Mouse (Mus musculus): ENCODE results near the gene Akt1s1. TPM values are rescaled to one million over a fixed set of nuclear protein-coding genes. Genes with fewer than 3 reads are reported as not detected.
"Not testable (repeated sequence)": the region's sequence is repeated elsewhere in the genome, so short reads cannot be mapped to it uniquely, and the experiment has no call there.

Akt1s1 gene
- polyA plus RNA-seq, 1 experiment from 2014 or later: 69.0 TPM

DNA sequence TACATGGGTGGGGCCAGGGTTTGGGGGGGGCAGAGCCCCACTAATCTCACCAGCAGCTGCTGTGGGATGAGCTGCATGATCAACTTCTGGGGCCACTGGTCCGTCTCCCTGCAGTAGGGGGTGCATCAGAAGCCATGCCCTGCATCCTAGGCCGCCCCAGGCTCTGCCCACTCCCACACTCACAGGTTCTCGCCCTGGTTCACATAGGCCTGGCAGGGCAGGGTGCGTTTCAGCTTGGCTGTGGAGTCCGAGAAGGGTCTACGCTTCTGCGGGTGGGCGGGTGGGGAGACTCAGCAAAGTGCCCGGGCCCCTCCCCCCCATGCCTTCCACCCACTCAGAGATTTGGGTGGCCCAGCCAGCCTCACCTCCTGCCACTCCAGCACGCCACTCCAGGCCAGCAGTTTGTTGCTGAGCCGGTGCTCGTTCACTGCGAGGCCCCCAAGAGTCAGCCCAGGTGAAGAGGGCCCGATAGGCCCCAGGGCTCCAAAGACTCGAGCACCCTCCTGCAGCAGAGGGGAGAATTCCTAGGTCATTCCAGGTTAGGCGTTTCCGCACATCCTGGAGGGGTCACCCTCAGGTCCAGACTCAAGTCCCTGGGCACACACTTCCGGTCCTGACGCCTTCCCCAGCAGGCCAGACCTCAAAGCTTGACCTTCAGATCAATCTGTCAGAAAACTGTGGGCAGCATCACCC is 18.4 kb downstream of the Akt1s1 start:
- H3K4me3 ChIP-seq (ENCODE audit: low read depth, low read length): peak overlapping the region; percentile 100
- H3K4me2 ChIP-seq (ENCODE audit: low read depth, low read length): peak overlapping the region; percentile 95
- peaks cover 49% of the 10 kb centered on the region for H3K36me3 ChIP-seq (ENCODE audit: control insufficient read depth, insufficient read depth, low read length)
- ATAC-seq (ENCODE audit: low read depth) (no peak), DNase-seq (ENCODE audit: low spot score) (no peak)
- H3K4me1 ChIP-seq (ENCODE audit: control insufficient read depth, insufficient read depth, low read length): peaks cover 32% of the 10 kb centered on the region
- WGBS: 59% methylated on average over 15 of the region's 19 CpGs
- peak overlapping the region; percentile 67; the same call in 1 of the 2 replicates for H3K27ac ChIP-seq (replicated peaks; ENCODE audit: low read depth, low read length)
- no peaks in the 10 kb centered on the region for H3K9me3 ChIP-seq (ENCODE audit: control insufficient read depth, low read length)
- H3K9ac ChIP-seq (ENCODE audit: low read depth, low read length): peak overlapping the region; percentile 100
- H3K27me3 ChIP-seq (replicated peaks; ENCODE audit: control insufficient read depth, insufficient read depth, low read length): no peaks in the 10 kb centered on the region

DNA sequence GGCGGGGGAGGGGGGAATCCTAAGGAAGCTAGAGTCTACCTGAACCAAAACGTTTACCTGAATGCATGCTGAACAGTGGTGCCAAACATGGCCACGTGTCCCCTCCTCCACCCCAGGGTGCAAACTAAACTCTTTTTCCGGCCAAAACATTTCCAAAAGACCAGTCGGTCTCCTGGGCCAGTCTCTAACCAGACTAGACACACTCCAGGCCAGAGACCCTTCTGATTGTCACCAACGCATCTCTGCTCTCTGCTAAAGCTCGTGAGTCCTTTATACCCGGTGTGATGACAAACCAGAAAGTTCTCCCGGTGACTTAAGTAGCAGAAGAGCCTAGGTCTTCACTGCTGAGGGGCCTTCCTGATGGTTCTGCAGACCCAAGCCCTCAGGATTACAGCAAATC is 19.0 kb downstream of the Akt1s1 start:
- peaks cover 43% of the 10 kb centered on the region for H3K36me3 ChIP-seq (ENCODE audit: control insufficient read depth, insufficient read depth, low read length)
- no peak for ATAC-seq (ENCODE audit: low read depth)
- 51% methylated on average over 9 of the region's 9 CpGs for WGBS
- H3K27me3 ChIP-seq (replicated peaks; ENCODE audit: control insufficient read depth, insufficient read depth, low read length): no peaks in the 10 kb centered on the region
- H3K9me3 ChIP-seq (ENCODE audit: control insufficient read depth, low read length): no peaks in the 10 kb centered on the region
- DNase-seq (ENCODE audit: low spot score): no peak
- H3K4me3 ChIP-seq (ENCODE audit: low read depth, low read length): peak overlapping the region; percentile 100
- H3K9ac ChIP-seq (ENCODE audit: low read depth, low read length): peak overlapping the region; percentile 100
- H3K27ac ChIP-seq (replicated peaks; ENCODE audit: low read depth, low read length): no peak overlapping the region
- peaks cover 32% of the 10 kb centered on the region for H3K4me1 ChIP-seq (ENCODE audit: control insufficient read depth, insufficient read depth, low read length)
- peak overlapping the region; percentile 95 for H3K4me2 ChIP-seq (ENCODE audit: low read depth, low read length)

DNA sequence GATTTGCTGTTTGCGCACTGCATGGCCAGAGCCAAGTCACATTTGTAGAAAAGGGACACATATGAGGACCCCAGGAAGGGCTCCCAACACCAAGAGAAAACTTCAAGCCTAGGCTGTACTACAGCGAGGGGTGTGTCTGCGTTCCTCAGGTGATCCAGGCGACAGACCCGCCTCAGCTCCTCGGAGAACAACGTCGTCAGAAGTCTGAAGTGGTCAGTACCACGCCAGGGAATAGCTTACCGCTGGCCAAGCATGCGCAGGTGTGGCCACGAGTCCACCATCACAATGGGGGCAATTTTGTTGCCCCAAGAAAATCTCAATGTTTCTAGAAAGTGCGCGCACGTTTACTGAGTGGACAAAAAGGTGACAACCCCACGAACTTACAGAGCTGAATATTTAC is 19.7 kb downstream of the Akt1s1 start:
- WGBS: 5% methylated on average over 16 of the region's 16 CpGs
- DNase-seq (ENCODE audit: low spot score) (no peak), ATAC-seq (ENCODE audit: low read depth) (no peak)
- Histone ChIP-seq H3K4me2 (ENCODE audit: low read depth, low read length) (peak overlapping the region; percentile 95), H3K27ac (replicated peaks; ENCODE audit: low read depth, low read length) (peak overlapping the region; percentile 100), H3K27me3 (replicated peaks; ENCODE audit: control insufficient read depth, insufficient read depth, low read length) (no peaks in the 10 kb centered on the region), H3K4me1 (ENCODE audit: control insufficient read depth, insufficient read depth, low read length) (peaks cover 32% of the 10 kb centered on the region), H3K9ac (ENCODE audit: low read depth, low read length) (peak overlapping the region; percentile 100), H3K4me3 (ENCODE audit: low read depth, low read length) (peak overlapping the region; percentile 100), H3K9me3 (ENCODE audit: control insufficient read depth, low read length) (no peaks in the 10 kb centered on the region), H3K36me3 (ENCODE audit: control insufficient read depth, insufficient read depth, low read length) (peaks cover 36% of the 10 kb centered on the region)

DNA sequence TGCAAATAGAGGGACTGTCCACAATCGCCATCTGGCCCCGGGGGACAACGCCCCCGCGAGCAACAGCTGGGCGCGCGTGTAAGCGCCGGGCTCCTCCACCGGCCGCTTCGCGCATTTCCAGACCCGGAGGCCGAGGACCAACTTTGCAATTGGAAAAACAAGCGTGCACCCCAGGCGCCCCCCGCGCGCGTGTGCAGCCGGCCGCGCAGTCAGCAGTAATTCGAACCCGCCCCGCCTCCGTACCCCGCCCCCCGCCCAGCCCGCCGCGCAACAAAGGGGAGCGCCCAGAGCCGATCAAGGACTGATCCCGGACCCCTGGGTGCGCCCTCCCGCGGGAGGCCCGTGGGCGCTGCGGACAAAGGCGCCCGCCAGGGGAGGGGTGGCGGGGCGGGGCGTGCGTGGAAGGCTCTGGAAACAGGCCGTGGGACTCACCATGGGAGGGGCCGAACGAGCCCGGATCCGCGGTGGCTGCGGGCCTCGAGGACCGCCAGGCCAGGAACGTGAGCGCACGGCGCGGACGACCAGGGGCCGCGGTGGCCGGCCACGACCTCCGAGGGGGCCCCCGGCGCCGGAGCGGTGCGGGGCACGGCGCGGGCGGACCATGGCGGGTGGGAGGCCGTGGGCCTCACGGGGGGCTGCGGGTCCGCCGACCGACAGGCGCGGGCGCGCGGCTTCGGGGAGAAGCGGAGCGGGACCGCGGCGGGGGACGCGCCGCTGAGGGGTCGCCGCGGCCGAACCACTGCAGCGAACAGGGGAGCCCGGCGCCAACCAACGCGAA is 20.3 kb downstream of the Akt1s1 start:
- no peaks in the 10 kb centered on the region for H3K27me3 ChIP-seq (replicated peaks; ENCODE audit: control insufficient read depth, insufficient read depth, low read length)
- peak; percentile 51 for ATAC-seq (ENCODE audit: low read depth)
- peaks cover 30% of the 10 kb centered on the region for H3K36me3 ChIP-seq (ENCODE audit: control insufficient read depth, insufficient read depth, low read length)
- H3K9ac ChIP-seq (ENCODE audit: low read depth, low read length): peak overlapping the region; percentile 100
- peak; percentile 89 for DNase-seq (ENCODE audit: low spot score)
- H3K4me3 ChIP-seq (ENCODE audit: low read depth, low read length): peak overlapping the region; percentile 100
- WGBS: 1% methylated on average over 61 of the region's 108 CpGs
- peak overlapping the region; percentile 95 for H3K4me2 ChIP-seq (ENCODE audit: low read depth, low read length)
- peaks cover 32% of the 10 kb centered on the region for H3K4me1 ChIP-seq (ENCODE audit: control insufficient read depth, insufficient read depth, low read length)
- peak overlapping the region; percentile 100 for H3K27ac ChIP-seq (replicated peaks; ENCODE audit: low read depth, low read length)
- no peaks in the 10 kb centered on the region for H3K9me3 ChIP-seq (ENCODE audit: control insufficient read depth, low read length)

DNA sequence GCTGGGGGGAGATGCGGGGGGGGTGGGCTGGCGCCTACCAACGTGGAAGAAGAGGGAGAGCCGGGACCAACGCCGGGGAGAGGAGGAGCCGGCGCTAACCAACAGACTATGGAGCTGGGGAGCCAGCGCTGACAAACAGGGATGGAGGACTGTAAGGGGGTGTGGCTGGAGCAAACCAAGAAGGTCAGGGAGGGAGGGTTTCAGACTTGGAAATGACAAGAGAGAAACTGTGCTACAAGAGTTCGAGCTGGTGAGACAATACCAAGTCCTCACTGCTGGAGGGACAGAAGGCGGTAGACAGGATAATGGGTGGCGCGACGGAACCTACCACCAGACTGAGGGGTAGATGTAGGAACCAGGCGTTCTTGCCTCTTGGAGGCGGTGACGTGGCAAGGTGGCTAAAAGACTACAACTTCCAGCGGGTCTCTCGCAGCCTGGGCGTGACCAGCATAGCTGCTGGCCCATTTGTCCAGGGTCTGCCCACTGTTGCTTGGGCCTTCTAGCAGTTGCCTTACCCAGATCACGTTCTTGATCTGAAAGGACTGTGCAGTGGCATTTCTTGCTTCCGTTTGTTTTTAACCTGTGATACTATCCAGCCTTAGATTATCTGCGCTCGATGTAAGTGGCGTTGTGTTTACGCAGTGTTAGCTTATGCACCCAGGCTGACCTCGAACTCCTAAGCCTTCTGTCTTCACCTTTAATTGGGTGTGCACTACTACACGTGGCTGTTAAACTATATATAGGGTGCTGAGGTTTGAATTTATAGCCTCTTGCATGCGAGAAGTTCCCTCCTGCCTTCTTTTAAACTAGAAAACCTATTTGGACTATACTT is 21.1 kb downstream of the Akt1s1 start, which contains the start of gene Ptov1:
Gene Ptov1 (minus strand): TSS at position 92 of the 832 bp plus-strand sequence.
- 8% methylated on average over 24 of the region's 29 CpGs for WGBS
- peak within 1 kb of the TSS; percentile 100 for H3K4me3 ChIP-seq (ENCODE audit: low read depth, low read length)
- no peaks in the 10 kb centered on the region for H3K27me3 ChIP-seq (replicated peaks; ENCODE audit: control insufficient read depth, insufficient read depth, low read length)
- H3K27ac ChIP-seq (replicated peaks; ENCODE audit: low read depth, low read length): peak within 1 kb of the TSS; percentile 100
- peak within 1 kb of the TSS; percentile 100 for H3K9ac ChIP-seq (ENCODE audit: low read depth, low read length)
- peaks cover 22% of the 10 kb centered on the region for H3K36me3 ChIP-seq (ENCODE audit: control insufficient read depth, insufficient read depth, low read length)
- peaks cover 32% of the 10 kb centered on the region for H3K4me1 ChIP-seq (ENCODE audit: control insufficient read depth, insufficient read depth, low read length)
- DNase-seq (ENCODE audit: low spot score) (peak; percentile 99), ATAC-seq (ENCODE audit: low read depth) (peak; percentile 94)
- no peaks in the 10 kb centered on the region for H3K9me3 ChIP-seq (ENCODE audit: control insufficient read depth, low read length)
- H3K4me2 ChIP-seq (ENCODE audit: low read depth, low read length): peak within 1 kb of the TSS; percentile 95

DNA sequence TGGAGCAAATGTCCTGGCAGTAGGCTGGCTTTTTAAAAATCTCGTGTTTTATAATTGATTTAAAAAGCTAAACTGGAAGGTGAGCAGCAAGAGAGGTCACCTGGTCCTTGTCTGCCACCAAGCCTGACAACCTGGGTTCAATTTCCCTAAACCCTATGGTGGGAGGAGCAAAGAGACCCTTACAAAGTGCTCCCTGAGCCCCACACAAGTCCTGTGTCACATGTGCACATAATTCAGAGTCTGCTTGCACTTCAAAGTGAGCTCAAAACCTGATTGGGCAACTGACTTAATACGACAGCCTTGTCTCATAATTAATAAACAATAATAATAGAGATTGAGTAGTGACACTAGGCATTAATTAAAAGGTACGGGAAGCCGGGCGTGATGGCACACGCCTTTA is 21.8 kb downstream of the Akt1s1 start:
- 80% methylated on average over 6 of the region's 6 CpGs for WGBS
- Histone ChIP-seq H3K4me3 (ENCODE audit: low read depth, low read length) (peak overlapping the region; percentile 100), H3K9ac (ENCODE audit: low read depth, low read length) (peak overlapping the region; percentile 100), H3K4me1 (ENCODE audit: control insufficient read depth, insufficient read depth, low read length) (peaks cover 32% of the 10 kb centered on the region), H3K4me2 (ENCODE audit: low read depth, low read length) (peak overlapping the region; percentile 95), H3K27ac (replicated peaks; ENCODE audit: low read depth, low read length) (peak overlapping the region; percentile 100), H3K36me3 (ENCODE audit: control insufficient read depth, insufficient read depth, low read length) (peaks cover 15% of the 10 kb centered on the region), H3K27me3 (replicated peaks; ENCODE audit: control insufficient read depth, insufficient read depth, low read length) (no peaks in the 10 kb centered on the region), H3K9me3 (ENCODE audit: control insufficient read depth, low read length) (no peaks in the 10 kb centered on the region)
- DNase-seq (ENCODE audit: low spot score) (no peak), ATAC-seq (ENCODE audit: low read depth) (no peak)

DNA sequence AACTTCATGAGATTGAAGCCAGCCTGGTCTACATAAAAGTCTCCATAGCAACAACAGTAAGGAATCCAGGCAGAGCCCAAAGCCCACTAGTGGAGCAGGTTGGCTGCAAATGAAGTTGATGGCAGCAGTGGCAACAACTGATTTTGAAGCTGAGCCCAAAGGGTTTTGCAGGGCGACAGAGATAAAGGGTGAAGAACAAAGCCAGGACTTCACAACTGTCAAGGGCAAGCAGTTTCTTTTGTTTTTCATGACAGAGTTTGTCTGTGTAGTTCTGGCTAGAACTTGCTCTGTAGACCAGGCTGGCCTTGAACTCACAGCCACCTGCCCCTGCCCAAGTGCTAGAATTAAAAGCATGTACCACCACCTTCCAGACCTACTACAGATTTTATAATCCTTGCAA is 22.4 kb downstream of the Akt1s1 start:
- DNase-seq (ENCODE audit: low spot score) (no peak), ATAC-seq (ENCODE audit: low read depth) (no peak)
- no peaks in the 10 kb centered on the region for H3K9me3 ChIP-seq (ENCODE audit: control insufficient read depth, low read length)
- no peak overlapping the region for H3K9ac ChIP-seq (ENCODE audit: low read depth, low read length)
- H3K4me2 ChIP-seq (ENCODE audit: low read depth, low read length): no peak overlapping the region
- no peak overlapping the region for H3K4me3 ChIP-seq (ENCODE audit: low read depth, low read length)
- WGBS: 89% methylated on average over 1 of the region's 1 CpGs
- H3K27me3 ChIP-seq (replicated peaks; ENCODE audit: control insufficient read depth, insufficient read depth, low read length): no peaks in the 10 kb centered on the region
- peaks cover 26% of the 10 kb centered on the region for H3K4me1 ChIP-seq (ENCODE audit: control insufficient read depth, insufficient read depth, low read length)
- peaks cover 13% of the 10 kb centered on the region for H3K36me3 ChIP-seq (ENCODE audit: control insufficient read depth, insufficient read depth, low read length)
- no peak overlapping the region for H3K27ac ChIP-seq (replicated peaks; ENCODE audit: low read depth, low read length)

DNA sequence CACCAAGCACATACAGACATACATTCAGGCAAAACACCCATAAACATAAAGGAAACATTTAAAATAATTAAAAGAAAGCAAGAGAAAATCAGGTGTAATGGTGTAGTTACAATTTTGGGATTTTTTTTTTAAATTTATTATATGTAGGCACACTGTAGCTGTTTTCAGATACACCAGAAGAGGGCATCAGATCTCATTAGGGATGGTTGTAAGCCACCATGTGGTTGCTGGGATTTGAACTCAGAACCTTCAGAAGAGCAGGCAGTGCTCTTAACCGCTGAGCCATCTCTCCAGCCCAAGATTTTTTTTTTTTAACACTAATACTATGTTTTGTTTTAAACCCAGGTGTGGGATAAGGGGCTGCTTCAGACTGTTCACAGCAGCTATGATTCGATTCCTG is 23.0 kb downstream of the Akt1s1 start:
- not testable (repeated sequence) for H3K4me3 ChIP-seq (ENCODE audit: low read depth, low read length); H3K27ac ChIP-seq (replicated peaks; ENCODE audit: low read depth, low read length); ATAC-seq (ENCODE audit: low read depth); H3K9me3 ChIP-seq (ENCODE audit: control insufficient read depth, low read length); DNase-seq (ENCODE audit: low spot score); H3K9ac ChIP-seq (ENCODE audit: low read depth, low read length); H3K27me3 ChIP-seq (replicated peaks; ENCODE audit: control insufficient read depth, insufficient read depth, low read length); H3K4me2 ChIP-seq (ENCODE audit: low read depth, low read length)
- 89% methylated on average over 2 of the region's 2 CpGs for WGBS
- Histone ChIP-seq H3K4me1 (ENCODE audit: control insufficient read depth, insufficient read depth, low read length) (peaks cover 20% of the 10 kb centered on the region), H3K36me3 (ENCODE audit: control insufficient read depth, insufficient read depth, low read length) (peaks cover 12% of the 10 kb centered on the region)
